Mouse (Mus musculus) olfactory bulb, adult 2 months (tissue): ENCODE results near the gene Zfp276.

ENCODE experiments used
- CTCF ChIP-seq: fragments of 200-500 bp; IDR thresholded peaks from 2 replicates; pipeline ENCODE4 v1.5.1; 2012; ENCODE audit warnings: low read depth, mild to moderate bottlenecking, low read length, moderate library complexity; ENCODE audit not compliant: insufficient read depth
- POLR2A ChIP-seq: fragments of 200-500 bp; IDR thresholded peaks from 2 replicates; pipeline ENCODE4 v1.6.1; 2012; ENCODE audit warnings: mild to moderate bottlenecking, low read depth, low read length, moderate library complexity; ENCODE audit not compliant: insufficient read depth

GRCm38 (mm10) chr8:123211876-123212275, 42.1 kb upstream of the Zfp276 start:
- TF ChIP-seq POLR2A (no peak), CTCF (no peak)
